Mouse (Mus musculus): ENCODE data around the gene Polr2j. TPM values are rescaled to one million over a fixed set of nuclear protein-coding genes. Genes with fewer than 3 reads are reported as not detected.
"Not testable (repeated sequence)": the region's sequence is repeated elsewhere in the genome, so short reads cannot be mapped to it uniquely, and the experiment has no call there.

Gene Polr2j
- total and polyA plus RNA-seq, 3 experiments = 76.8 to 192 (median 163) TPM

GRCm38 (mm10) chr5:136143161-136143755 is 26.8 kb downstream of the Polr2j start:
- Histone ChIP-seq H3K9me3 (replicated peaks) (0 out of 2 replicates have a peak, but pooled peaks cover 4% of the 10 kb centered on the region), H3K36me3 (replicated peaks) (peaks cover 54% of the 10 kb centered on the region), H3K4me3 (ENCODE audit: low read depth, low read length) (no peak overlapping the region), H3K27me3 (ENCODE audit: insufficient read depth, low read length) (no peaks in the 10 kb centered on the region), H3K4me1 (ENCODE audit: insufficient read depth, low read depth, low read length) (peaks cover 72% of the 10 kb centered on the region)
- DNase-seq (ENCODE audit: low spot score) (no peak), ATAC-seq (ENCODE audit: extremely low read depth, insufficient number of reproducible peaks, low FRiP score, poor library complexity, severe bottlenecking) (no peak)
- TF ChIP-seq GATA2 (IDR thresholded peaks at IDR 0.05; ENCODE audit: borderline replicate concordance, low read depth, low read length) (no peak), CTCF (IDR thresholded peaks at IDR 0.05; ENCODE audit: low read depth, low read length) (peak; percentile 43; the same call in 1 of the 2 replicates)

GRCm38 (mm10) chr5:136144606-136145430 is 28.4 kb downstream of the Polr2j start:
- peaks cover 69% of the 10 kb centered on the region for H3K4me1 ChIP-seq (ENCODE audit: insufficient read depth, low read depth, low read length)
- no peaks in the 10 kb centered on the region for H3K27me3 ChIP-seq (ENCODE audit: insufficient read depth, low read length)
- peaks cover 38% of the 10 kb centered on the region for H3K36me3 ChIP-seq (replicated peaks)
- peak overlapping the region; percentile 43; the same call in 1 of the 2 replicates for H3K4me3 ChIP-seq (ENCODE audit: low read depth, low read length)
- no peak for TF ChIP-seq GATA2 (IDR thresholded peaks at IDR 0.05; ENCODE audit: borderline replicate concordance, low read depth, low read length)
- TF ChIP-seq GATA1 (IDR thresholded peaks at IDR 0.05; ENCODE audit: borderline replicate concordance, low read length) = no peak
- TF ChIP-seq TAL1 (conservative IDR thresholded peaks at IDR 0.05; ENCODE audit: low read depth, low read length) = peak; percentile 34; the same call in 1 of the 2 replicates
- H3K9me3 ChIP-seq (replicated peaks) = 0 out of 2 replicates have a peak, but pooled peaks cover 4% of the 10 kb centered on the region
- DNase-seq (ENCODE audit: low spot score) (no peak), ATAC-seq (ENCODE audit: extremely low read depth, insufficient number of reproducible peaks, low FRiP score, poor library complexity, severe bottlenecking) (no peak)

- Histone ChIP-seq H3K9me3 (replicated peaks) (0 out of 2 replicates have a peak, but pooled peaks cover 7% of the 10 kb centered on the region), H3K4me3 (ENCODE audit: low read depth, low read length) (no peak overlapping the region; the same call in 1 of the 2 replicates), H3K36me3 (replicated peaks) (peaks cover 27% of the 10 kb centered on the region), H3K4me1 (ENCODE audit: insufficient read depth, low read depth, low read length) (peaks cover 72% of the 10 kb centered on the region), H3K27me3 (ENCODE audit: insufficient read depth, low read length) (no peaks in the 10 kb centered on the region)
- TF ChIP-seq CTCF (IDR thresholded peaks at IDR 0.05; ENCODE audit: low read depth, low read length) = no peak
- no peak for TF ChIP-seq GATA1 (IDR thresholded peaks at IDR 0.05; ENCODE audit: borderline replicate concordance, low read length)
- TF ChIP-seq GATA2 (IDR thresholded peaks at IDR 0.05; ENCODE audit: borderline replicate concordance, low read depth, low read length) = no peak
- no peak for TF ChIP-seq POLR2AphosphoS5 (IDR thresholded peaks at IDR 0.05; ENCODE audit: insufficient replicate concordance, low read depth, low read length)
- ATAC-seq (ENCODE audit: extremely low read depth, insufficient number of reproducible peaks, low FRiP score, poor library complexity, severe bottlenecking) (no peak), DNase-seq (ENCODE audit: low spot score) (peak; percentile 18)
These were observed 30.5 kb downstream of the Polr2j start for GRCm38 (mm10) chr5:136146936-136147335.

GRCm38 (mm10) chr5:136147704-136148103 is 31.3 kb downstream of the Polr2j start:
- Histone ChIP-seq H3K9me3 (replicated peaks) (0 out of 2 replicates have a peak, but pooled peaks cover 7% of the 10 kb centered on the region), H3K27me3 (ENCODE audit: insufficient read depth, low read length) (no peaks in the 10 kb centered on the region), H3K4me1 (ENCODE audit: insufficient read depth, low read depth, low read length) (peaks cover 76% of the 10 kb centered on the region), H3K4me3 (ENCODE audit: low read depth, low read length) (peak overlapping the region; percentile 27; the same call in 1 of the 2 replicates), H3K36me3 (replicated peaks) (peaks cover 27% of the 10 kb centered on the region)
- TF ChIP-seq POLR2AphosphoS5 (IDR thresholded peaks at IDR 0.05; ENCODE audit: insufficient replicate concordance, low read depth, low read length) (no peak), GATA2 (IDR thresholded peaks at IDR 0.05; ENCODE audit: borderline replicate concordance, low read depth, low read length) (no peak)
- ATAC-seq (ENCODE audit: extremely low read depth, insufficient number of reproducible peaks, low FRiP score, poor library complexity, severe bottlenecking) (no peak), DNase-seq (ENCODE audit: low spot score) (no peak)

GRCm38 (mm10) chr5:136149134-136149576 is 32.7 kb downstream of the Polr2j start:
- H3K4me3 ChIP-seq (ENCODE audit: low read depth, low read length) = not testable (repeated sequence)
- peak; percentile 97 for ATAC-seq (ENCODE audit: extremely low read depth, insufficient number of reproducible peaks, low FRiP score, poor library complexity, severe bottlenecking)

GRCm38 (mm10) chr5:136152365-136152764 is 35.9 kb downstream of the Polr2j start:
- 0 out of 2 replicates have a peak, but pooled peaks cover 8% of the 10 kb centered on the region for H3K9me3 ChIP-seq (replicated peaks)
- TF ChIP-seq POLR2AphosphoS5 (IDR thresholded peaks at IDR 0.05; ENCODE audit: insufficient replicate concordance, low read depth, low read length) = no peak
- H3K4me3 ChIP-seq (ENCODE audit: low read depth, low read length) = no peak overlapping the region
- no peaks in the 10 kb centered on the region for H3K27me3 ChIP-seq (ENCODE audit: insufficient read depth, low read length)
- no peak for DNase-seq (ENCODE audit: low spot score)
- peaks cover 53% of the 10 kb centered on the region for H3K4me1 ChIP-seq (ENCODE audit: insufficient read depth, low read depth, low read length)
- ATAC-seq (ENCODE audit: extremely low read depth, insufficient number of reproducible peaks, low FRiP score, poor library complexity, severe bottlenecking) = no peak
- H3K36me3 ChIP-seq (replicated peaks) = peaks cover 49% of the 10 kb centered on the region

More at GRCm38 (mm10) chr5:136149134-136149576, 32.7 kb downstream of the Polr2j start:
- Histone ChIP-seq H3K36me3 (replicated peaks) (peaks cover 38% of the 10 kb centered on the region), H3K4me1 (ENCODE audit: insufficient read depth, low read depth, low read length) (peaks cover 81% of the 10 kb centered on the region)
- not testable (repeated sequence) for H3K27me3 ChIP-seq (ENCODE audit: insufficient read depth, low read length); H3K9me3 ChIP-seq (replicated peaks); DNase-seq (ENCODE audit: low spot score)
- TF ChIP-seq TAL1 (conservative IDR thresholded peaks at IDR 0.05; ENCODE audit: low read depth, low read length) = peak; percentile 65; the same call in 1 of the 2 replicates
